Mouse (Mus musculus) small intestine, adult 2 months (tissue): ENCODE results near the gene Gli3.

Experiments
- CTCF ChIP-seq: fragments of 200-500 bp; IDR thresholded peaks from 2 replicates; pipeline ENCODE4 v1.5.1; 2012; ENCODE audit warnings: low read depth, mild to moderate bottlenecking, control low read depth, inconsistent platforms, low read length, moderate library complexity, mixed read lengths; ENCODE audit not compliant: insufficient replicate concordance, insufficient read length; ENCODE audit errors: extremely low read depth
- POLR2A ChIP-seq: fragments of 200-500 bp; IDR thresholded peaks from 2 replicates; pipeline ENCODE4 v1.6.1; 2012; ENCODE audit warnings: low read depth, mild to moderate bottlenecking, control low read depth, inconsistent platforms, low read length, moderate library complexity

DNA sequence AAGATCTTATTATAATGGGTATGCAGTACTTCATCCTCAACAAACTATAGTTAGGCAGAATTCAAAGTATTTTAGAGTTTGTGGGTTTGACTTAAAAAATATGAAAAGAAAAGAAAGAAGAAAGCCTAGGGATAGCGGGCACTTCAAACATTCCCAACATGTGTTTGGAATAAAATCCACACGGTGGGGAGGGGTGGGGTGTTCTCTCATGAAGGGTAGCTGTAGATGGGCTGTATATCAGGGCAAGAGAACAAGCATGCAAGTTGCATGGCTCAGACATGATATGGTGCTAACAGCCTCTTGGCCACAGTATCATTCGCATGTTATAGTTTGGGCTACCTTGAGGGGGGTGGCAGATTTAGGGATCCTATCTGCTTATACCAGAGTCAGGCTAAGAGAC lies 89.0 kb downstream of the Gli3 start:
- TF ChIP-seq POLR2A = no peak
- TF ChIP-seq CTCF = no peak
